Comparison of ENCODE assay signal across 8 mouse cellular contexts in genomic region chr1:91098887-91099286, GRCm38 (mm10). TPM values are rescaled to one million over a fixed set of nuclear protein-coding genes. Genes with fewer than 3 reads are reported as not detected.
DNase-seq lines count a peak whose midpoint lies in the region; ATAC-seq lines count a peak whose summit lies in the region.

No protein-coding gene starts in this region.

- no peaks in the 10 kb centered on the region for H3K9me3 ChIP-seq in embryonic facial prominence, embryonic 10.5 days
- H3K9me3 ChIP-seq in heart, embryonic 14.5 days (ENCODE audit: control insufficient read depth, low read length), result no peaks in the 10 kb centered on the region
- no peaks in the 10 kb centered on the region for H3K9me3 ChIP-seq in kidney, embryonic 16.5 days (ENCODE audit: low read length)
- no peaks in the 10 kb centered on the region for H3K9me3 ChIP-seq in liver, embryonic 11.5 days (ENCODE audit: control insufficient read depth, low read length)
- H3K9me3 ChIP-seq in neural tube, embryonic 14.5 days (ENCODE audit: control insufficient read depth, low read length), result no peaks in the 10 kb centered on the region

- 19% methylated on average over 6 of the region's 6 CpGs for WGBS in embryonic facial prominence, embryonic 10.5 days
- WGBS in heart, embryonic 14.5 days, result 3% methylated on average over 6 of the region's 6 CpGs
- 9% methylated on average over 6 of the region's 6 CpGs for WGBS in kidney, embryonic 16.5 days
- 18% methylated on average over 6 of the region's 6 CpGs for WGBS in liver, embryonic 11.5 days
- WGBS in neural tube, embryonic 14.5 days, result 3% methylated on average over 6 of the region's 6 CpGs

- peaks cover 19% of the 10 kb centered on the region for H3K4me1 ChIP-seq in embryonic facial prominence, embryonic 10.5 days
- peaks cover 26 to 47% of the 10 kb centered on the region in 2 experiments for H3K4me1 ChIP-seq in heart, embryonic 14.5 days (ENCODE audit: control insufficient read depth in 2 of 2, insufficient read depth in 2 of 2, low read length in 2 of 2)
- peaks cover 25% of the 10 kb centered on the region for H3K4me1 ChIP-seq in kidney, embryonic 16.5 days (ENCODE audit: insufficient read depth, low read length)
- H3K4me1 ChIP-seq in liver, embryonic 11.5 days (replicated peaks; ENCODE audit: control insufficient read depth, insufficient read depth, low read length), result peaks cover 6% of the 10 kb centered on the region; the same call in 1 of the 2 replicates
- no peaks in the 10 kb centered on the region for H3K4me1 ChIP-seq in neural tube, embryonic 14.5 days (ENCODE audit: control insufficient read depth, insufficient read depth, low read length)

- peak; percentile 71 for ATAC-seq in heart, embryonic 14.5 days (ENCODE audit: insufficient number of reproducible peaks, insufficient read depth, low FRiP score, low read depth)
- peak; percentile 71 for ATAC-seq in kidney, embryonic 16.5 days (ENCODE audit: low FRiP score, low TSS enrichment)
- ATAC-seq in liver, embryonic 11.5 days (replicated peaks; ENCODE audit: low FRiP score), result 0 out of 2 replicates have a peak, but pooled peaks have one; percentile 39
- ATAC-seq in neural tube, embryonic 14.5 days (ENCODE audit: low read depth), result peak; percentile 46; the same call in 1 of the 2 replicates

- H3K9ac ChIP-seq in heart, embryonic 14.5 days (ENCODE audit: low read length), result peak overlapping the region; percentile 54
- H3K9ac ChIP-seq in kidney, embryonic 16.5 days (replicated peaks; ENCODE audit: low read length), result no peak overlapping the region
- H3K9ac ChIP-seq in liver, embryonic 11.5 days (ENCODE audit: low read depth, low read length), result no peak overlapping the region
- no peak overlapping the region for H3K9ac ChIP-seq in neural tube, embryonic 14.5 days (replicated peaks; ENCODE audit: low read depth, low read length)

- H3K4me2 ChIP-seq in heart, embryonic 14.5 days (ENCODE audit: low read length), result no peak overlapping the region
- no peak overlapping the region for H3K4me2 ChIP-seq in kidney, embryonic 16.5 days (replicated peaks; ENCODE audit: low read depth, low read length)
- H3K4me2 ChIP-seq in liver, embryonic 11.5 days, result no peak overlapping the region
- no peak overlapping the region for H3K4me2 ChIP-seq in neural tube, embryonic 14.5 days (ENCODE audit: low read depth, low read length)

- peak overlapping the region; percentile 83 for H3K27ac ChIP-seq in embryonic facial prominence, embryonic 10.5 days (replicated peaks)
- H3K27ac ChIP-seq in heart, embryonic 14.5 days (replicated peaks in 1 of 2; ENCODE audit: control insufficient read depth in 1 of 2, insufficient read depth in 1 of 2, low read depth in 2 of 2, low read length in 2 of 2), result peak overlapping the region; percentile 83 to 87
- no peak overlapping the region for H3K27ac ChIP-seq in kidney, embryonic 16.5 days (ENCODE audit: low read length)
- no peak overlapping the region for H3K27ac ChIP-seq in liver, embryonic 11.5 days (ENCODE audit: low read depth, low read length)
- H3K27ac ChIP-seq in neural tube, embryonic 14.5 days (ENCODE audit: low read depth, low read length), result no peak overlapping the region

- peak; percentile 81 for DNase-seq in 416B (ENCODE audit: low read depth)
- DNase-seq in adrenal gland, adult 2 months, result peak; percentile 74
- DNase-seq in embryonic facial prominence, embryonic 10.5 days (ENCODE audit: low spot score), result peak; percentile 77
- peak; percentile 68 for DNase-seq in liver, embryonic 11.5 days (ENCODE audit: low spot score)
- DNase-seq in testis, postnatal 14 days (ENCODE audit: low spot score), result peak; percentile 22

- peaks cover 8% of the 10 kb centered on the region; the same call in 1 of the 2 replicates for H3K36me3 ChIP-seq in embryonic facial prominence, embryonic 10.5 days (replicated peaks)
- H3K36me3 ChIP-seq in heart, embryonic 14.5 days (ENCODE audit: control insufficient read depth, insufficient read depth, low read length), result peaks cover 74% of the 10 kb centered on the region
- peaks cover 6% of the 10 kb centered on the region; the same call in 1 of the 2 replicates for H3K36me3 ChIP-seq in kidney, embryonic 16.5 days (ENCODE audit: insufficient read depth, low read length)
- H3K36me3 ChIP-seq in liver, embryonic 11.5 days (ENCODE audit: control insufficient read depth, insufficient read depth, low read length), result 0 out of 2 replicates have a peak, but pooled peaks cover 2% of the 10 kb centered on the region
- no peaks in the 10 kb centered on the region for H3K36me3 ChIP-seq in neural tube, embryonic 14.5 days (ENCODE audit: control insufficient read depth, insufficient read depth, low read length)

- no peak overlapping the region for H3K4me3 ChIP-seq in embryonic facial prominence, embryonic 10.5 days
- no peak overlapping the region for H3K4me3 ChIP-seq in heart, embryonic 14.5 days (ENCODE audit: control insufficient read depth in 1 of 2, insufficient read depth in 1 of 2, low read depth in 1 of 2, low read length in 2 of 2)
- H3K4me3 ChIP-seq in kidney, embryonic 16.5 days (ENCODE audit: low read length), result no peak overlapping the region
- no peak overlapping the region for H3K4me3 ChIP-seq in liver, embryonic 11.5 days (ENCODE audit: low read depth, low read length)
- H3K4me3 ChIP-seq in neural tube, embryonic 14.5 days (ENCODE audit: low read depth, low read length), result no peak overlapping the region

- H3K27me3 ChIP-seq in embryonic facial prominence, embryonic 10.5 days (replicated peaks; ENCODE audit: low read depth, poor library complexity, severe bottlenecking), result no peaks in the 10 kb centered on the region
- H3K27me3 ChIP-seq in heart, embryonic 14.5 days (ENCODE audit: control insufficient read depth, insufficient read depth, low read length), result no peaks in the 10 kb centered on the region
- no peaks in the 10 kb centered on the region for H3K27me3 ChIP-seq in kidney, embryonic 16.5 days (ENCODE audit: insufficient read depth, low read length)
- H3K27me3 ChIP-seq in liver, embryonic 11.5 days (replicated peaks; ENCODE audit: control insufficient read depth, insufficient read depth, low read length), result no peaks in the 10 kb centered on the region
- no peaks in the 10 kb centered on the region for H3K27me3 ChIP-seq in neural tube, embryonic 14.5 days (ENCODE audit: control insufficient read depth, insufficient read depth, low read length)

RNA-seq across cellular contexts. Expression of gene Rbm44, which starts 46.0 kb away (rescaled TPM):
- not detected for total RNA-seq in adrenal gland, adult 2 months (2021)
- polyA plus RNA-seq in adrenal gland, adult 2 months (2012; rRNA removed), result not detected in 2 replicates
- 0.87 and 1.2 TPM in 2 replicates for polyA plus RNA-seq in embryonic facial prominence, embryonic 10.5 days (2016; fragmentation: Nextera tagmentation; extraction: Ambion mirVana)
- polyA plus RNA-seq in heart, embryonic 14.5 days (2014; fragmentation: Nextera tagmentation; extraction: Ambion mirVana), result 3.3 and 3.7 TPM in 2 replicates
- polyA plus RNA-seq in kidney, embryonic 16.5 days (2015; fragmentation: Nextera tagmentation; extraction: Ambion mirVana), result 0.50 and 1.5 TPM in 2 replicates
- 2.4 TPM in 2 replicates for polyA plus RNA-seq in liver, embryonic 11.5 days (2014; fragmentation: Nextera tagmentation; extraction: Ambion mirVana)
- polyA plus RNA-seq in neural tube, embryonic 14.5 days (2014; fragmentation: Nextera tagmentation; extraction: Ambion mirVana), result 0.06 and 0.39 TPM in 2 replicates

Comparison
In these comparisons a context has a peak if more than half of its experiments do, and no peak if none do; other contexts are left out.
1. DNase-seq: peak in every context shown above with its lines; median percentile 81 in 416B; 77 in embryonic facial prominence, embryonic 10.5 days; 74 in adrenal gland, adult 2 months; 68 in liver, embryonic 11.5 days; 22 in testis, postnatal 14 days.
2. H3K27ac ChIP-seq: peak in embryonic facial prominence, embryonic 10.5 days (single experiment) and heart, embryonic 14.5 days (2 of 2); none in kidney, embryonic 16.5 days (single experiment), liver, embryonic 11.5 days (single experiment) and neural tube, embryonic 14.5 days (single experiment).
3. Peak in every context shown above with its lines, with median percentiles within 50 percentile points of each other: ATAC-seq.